Mouse (Mus musculus) embryonic facial prominence, embryonic 10.5 days (tissue): Measurements from ENCODE around the gene Cyp2w1. TPM values are rescaled to one million over a fixed set of nuclear protein-coding genes. Genes with fewer than 3 reads are reported as not detected.

Source experiments
- DNase-seq: peaks from one replicate; pipeline ENCODE4 v3.0.0-alpha.2; 2017; ENCODE audit warnings: low spot score
- H3K27ac ChIP-seq: fragments of 300-500 bp; sonication (generic); replicated peaks from 2 replicates; pipeline ENCODE4 v1.5.1; 2016; ENCODE audit warnings: mild to moderate bottlenecking
- H3K27me3 ChIP-seq: fragments of 300-500 bp; sonication (generic); replicated peaks from 2 replicates; pipeline ENCODE4 v1.6.1; 2016; ENCODE audit warnings: low read depth, mild to moderate bottlenecking; ENCODE audit not compliant: poor library complexity, severe bottlenecking
- H3K36me3 ChIP-seq: fragments of 300-500 bp; sonication (generic); replicated peaks from 2 replicates; pipeline ENCODE4 v1.6.1; 2016; ENCODE audit warnings: mild to moderate bottlenecking, moderate library complexity
- H3K4me1 ChIP-seq: fragments of 300-500 bp; sonication (generic); 2 replicates; pipeline ENCODE4 v1.6.1; 2016
- H3K4me3 ChIP-seq: fragments of 300-500 bp; sonication (generic); 2 replicates; pipeline ENCODE4 v1.5.1; 2016; ENCODE audit warnings: mild to moderate bottlenecking, moderate library complexity
- H3K9me3 ChIP-seq: fragments of 300-500 bp; sonication (generic); 2 replicates; pipeline ENCODE4 v1.6.1; 2016; ENCODE audit warnings: mild to moderate bottlenecking
- WGBS: fragments of 180-500 bp; shearing (Covaris S2); methylation state at CpG from one replicate; pipeline ENCODE4 v1.1.7; 2016; 5-methylcytosine and 5-hydroxymethylcytosine counted together
- polyA plus RNA-seq: library from polyadenylated mRNA; unstranded; fragments of >200 nt; fragmentation: Nextera tagmentation; extraction: Ambion mirVana; gene quantifications from 2 replicates; pipeline ENCODE4 v1.2.1, GENCODE M21; 2016

The Cyp2w1 gene
- not detected in 2 replicates for polyA plus RNA-seq

DNA sequence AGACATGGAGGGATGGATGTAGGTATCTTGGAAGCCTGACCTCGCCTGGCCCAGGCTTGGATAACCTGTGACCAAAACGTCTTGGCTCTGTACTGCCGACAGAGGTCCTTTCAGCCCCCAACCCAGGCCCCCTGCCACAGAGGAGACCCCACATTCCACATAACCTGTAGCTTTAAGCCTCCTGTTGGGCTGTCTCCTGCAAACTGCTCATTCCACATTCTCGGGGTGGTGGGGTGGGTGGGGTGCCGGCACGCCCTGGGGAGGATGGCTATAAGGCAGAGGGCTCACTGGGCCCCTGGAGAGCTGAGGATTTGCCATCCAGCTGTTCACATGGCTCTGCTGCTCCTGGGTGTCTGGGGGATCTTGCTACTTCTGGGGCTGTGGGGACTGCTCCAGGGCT, at the start of gene Cyp2w1:
Gene Cyp2w1, plus strand, starts transcription at position 301 of the 400 bp plus-strand sequence.
- Histone ChIP-seq H3K27ac (0 out of 2 replicates have a peak within 1 kb of the TSS, but pooled peaks have one; percentile 7), H3K4me3 (no peak within 1 kb of the TSS)

DNA sequence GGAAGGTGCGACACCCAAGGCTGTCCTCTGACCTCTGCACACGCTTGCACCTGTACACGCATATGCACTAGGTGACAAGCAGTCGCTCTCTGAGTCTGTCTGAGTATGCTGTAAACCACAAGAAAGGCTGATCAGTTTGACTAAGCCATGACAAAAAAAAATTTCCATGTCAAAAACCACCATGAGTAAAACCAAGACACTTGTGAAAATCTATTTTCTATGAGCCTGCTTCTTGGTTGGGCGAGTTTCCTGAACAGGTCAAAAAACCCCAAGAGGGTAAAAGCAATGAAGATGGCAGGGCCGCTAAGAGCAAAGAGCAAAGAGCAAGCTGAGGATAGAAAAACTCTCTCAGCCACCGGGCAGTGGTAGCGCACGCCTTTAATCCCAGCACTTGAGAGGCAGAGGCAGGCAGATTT, 48.8 kb upstream of the Cyp2w1 start:
- 90% methylated on average over 9 of the region's 9 CpGs for WGBS
- H3K36me3 ChIP-seq, result no peaks in the 10 kb centered on the region
- H3K9me3 ChIP-seq, result no peaks in the 10 kb centered on the region
- H3K4me3 ChIP-seq, result no peak overlapping the region
- 0 out of 2 replicates have a peak, but pooled peaks cover 6% of the 10 kb centered on the region for H3K27me3 ChIP-seq
- peaks cover 13% of the 10 kb centered on the region for H3K4me1 ChIP-seq
- H3K27ac ChIP-seq, result no peak overlapping the region
- DNase-seq, result no peak

More for the DNA sequence above, at the start of gene Cyp2w1:
- Histone ChIP-seq H3K36me3 (no peaks in the 10 kb centered on the region), H3K27me3 (peaks cover 17% of the 10 kb centered on the region), H3K4me1 (peaks cover 32% of the 10 kb centered on the region), H3K9me3 (no peaks in the 10 kb centered on the region)
- WGBS, result 59% methylated on average over 6 of the region's 6 CpGs
- DNase-seq, result no peak

DNA sequence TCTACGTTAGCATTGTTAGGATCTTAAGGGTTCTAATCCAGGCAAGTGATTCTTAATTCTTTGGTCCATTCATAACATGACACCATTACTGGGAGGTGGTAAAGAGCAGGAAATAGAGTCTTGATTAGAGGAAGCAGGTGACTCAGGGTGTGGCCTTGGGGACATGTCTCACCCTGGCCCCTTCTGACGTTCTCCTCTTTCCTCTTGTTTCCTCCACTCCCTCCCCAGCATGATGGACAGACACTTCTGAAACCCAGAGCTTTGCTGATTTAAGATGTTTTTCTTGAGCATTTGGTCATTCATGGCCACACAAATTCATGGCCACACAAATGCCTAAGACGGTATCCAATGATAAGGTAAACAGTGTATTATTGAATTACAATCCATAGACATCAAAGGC, 42.5 kb upstream of the Cyp2w1 start:
- no peaks in the 10 kb centered on the region for H3K36me3 ChIP-seq
- WGBS, result 75% methylated on average over 3 of the region's 3 CpGs

DNA sequence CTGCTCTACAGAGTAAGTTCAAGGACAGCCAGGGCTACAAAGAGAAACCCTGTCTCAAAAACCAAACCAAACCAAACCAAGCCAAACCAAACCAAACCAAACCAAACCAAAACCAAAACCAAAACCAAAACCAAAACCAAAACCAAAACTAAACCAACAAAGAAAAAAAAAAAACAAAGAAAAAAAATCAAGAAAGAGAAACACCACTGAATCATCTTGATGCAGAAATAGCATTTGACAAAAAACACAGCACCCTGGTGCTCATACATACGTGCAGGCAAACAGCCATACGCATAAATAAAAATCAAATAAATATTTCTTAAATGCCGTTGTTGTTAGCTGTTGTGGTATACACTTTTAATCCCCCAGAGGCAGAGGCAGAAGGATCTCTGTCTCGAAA, 41.9 kb upstream of the Cyp2w1 start:
- H3K9me3 ChIP-seq, result 0 out of 2 replicates have a peak, but pooled peaks cover 2% of the 10 kb centered on the region
- H3K27ac ChIP-seq, result no peak overlapping the region
- no peaks in the 10 kb centered on the region for H3K36me3 ChIP-seq
- DNase-seq, result no peak
- H3K4me3 ChIP-seq, result no peak overlapping the region
- WGBS, result 87% methylated on average over 4 of the region's 4 CpGs
- H3K27me3 ChIP-seq, result no peaks in the 10 kb centered on the region
- H3K4me1 ChIP-seq, result no peaks in the 10 kb centered on the region

More for the DNA sequence above, 42.5 kb upstream of the Cyp2w1 start:
- no peaks in the 10 kb centered on the region for H3K4me1 ChIP-seq
- H3K27ac ChIP-seq, result no peak overlapping the region
- H3K4me3 ChIP-seq, result no peak overlapping the region
- 0 out of 2 replicates have a peak, but pooled peaks cover 2% of the 10 kb centered on the region for H3K9me3 ChIP-seq
- no peak for DNase-seq
- H3K27me3 ChIP-seq, result no peaks in the 10 kb centered on the region

DNA sequence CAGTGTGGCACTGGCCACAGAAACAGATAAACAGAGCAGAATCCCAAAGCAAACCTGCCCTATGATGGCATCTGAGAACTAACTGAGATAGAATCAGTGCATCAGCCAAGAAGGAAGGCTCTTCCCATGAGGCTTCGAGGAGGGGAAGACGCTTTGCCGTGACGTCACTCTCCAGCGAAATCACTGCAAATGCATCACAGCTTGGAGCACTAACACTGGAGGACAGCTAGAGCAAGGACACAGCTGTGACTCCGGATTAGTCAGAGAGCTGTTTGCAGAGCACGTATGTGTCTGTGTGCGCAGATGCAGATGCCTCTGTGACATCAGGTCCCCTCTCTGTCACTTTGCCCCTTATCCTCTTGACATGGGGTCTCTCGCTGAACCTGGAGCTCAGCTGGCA, 40.6 kb upstream of the Cyp2w1 start:
- H3K27me3 ChIP-seq, result no peaks in the 10 kb centered on the region
- no peak overlapping the region for H3K27ac ChIP-seq
- no peak for DNase-seq
- no peaks in the 10 kb centered on the region for H3K4me1 ChIP-seq
- 0 out of 2 replicates have a peak, but pooled peaks cover 2% of the 10 kb centered on the region for H3K9me3 ChIP-seq
- H3K4me3 ChIP-seq, result no peak overlapping the region
- H3K36me3 ChIP-seq, result no peaks in the 10 kb centered on the region
- WGBS, result 90% methylated on average over 9 of the region's 9 CpGs

DNA sequence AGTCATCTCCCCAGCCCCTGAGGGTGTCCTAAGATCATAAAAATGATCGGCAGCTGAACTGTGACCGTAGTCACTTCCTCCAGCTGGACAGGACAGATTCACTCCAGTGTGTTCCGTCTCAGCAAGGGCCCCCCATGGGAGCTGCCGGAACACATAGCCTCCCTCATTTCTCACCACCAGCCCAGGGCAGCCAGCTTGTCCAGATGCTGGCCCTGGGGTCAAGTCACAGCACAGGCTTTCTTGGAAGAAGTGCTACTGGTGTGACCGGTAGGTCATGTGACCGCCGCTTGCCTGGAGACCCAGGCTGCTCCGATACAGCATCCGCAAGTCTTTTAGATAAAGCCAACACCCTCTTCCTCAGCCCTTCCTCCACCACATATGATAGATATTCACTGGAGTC, 38.9 kb upstream of the Cyp2w1 start:
- Histone ChIP-seq H3K27ac (no peak overlapping the region), H3K27me3 (peaks cover 5% of the 10 kb centered on the region; the same call in 1 of the 2 replicates), H3K36me3 (no peaks in the 10 kb centered on the region), H3K9me3 (0 out of 2 replicates have a peak, but pooled peaks cover 2% of the 10 kb centered on the region), H3K4me3 (no peak overlapping the region), H3K4me1 (0 out of 2 replicates have a peak, but pooled peaks cover 2% of the 10 kb centered on the region)
- DNase-seq, result no peak
- 85% methylated on average over 9 of the region's 9 CpGs for WGBS

DNA sequence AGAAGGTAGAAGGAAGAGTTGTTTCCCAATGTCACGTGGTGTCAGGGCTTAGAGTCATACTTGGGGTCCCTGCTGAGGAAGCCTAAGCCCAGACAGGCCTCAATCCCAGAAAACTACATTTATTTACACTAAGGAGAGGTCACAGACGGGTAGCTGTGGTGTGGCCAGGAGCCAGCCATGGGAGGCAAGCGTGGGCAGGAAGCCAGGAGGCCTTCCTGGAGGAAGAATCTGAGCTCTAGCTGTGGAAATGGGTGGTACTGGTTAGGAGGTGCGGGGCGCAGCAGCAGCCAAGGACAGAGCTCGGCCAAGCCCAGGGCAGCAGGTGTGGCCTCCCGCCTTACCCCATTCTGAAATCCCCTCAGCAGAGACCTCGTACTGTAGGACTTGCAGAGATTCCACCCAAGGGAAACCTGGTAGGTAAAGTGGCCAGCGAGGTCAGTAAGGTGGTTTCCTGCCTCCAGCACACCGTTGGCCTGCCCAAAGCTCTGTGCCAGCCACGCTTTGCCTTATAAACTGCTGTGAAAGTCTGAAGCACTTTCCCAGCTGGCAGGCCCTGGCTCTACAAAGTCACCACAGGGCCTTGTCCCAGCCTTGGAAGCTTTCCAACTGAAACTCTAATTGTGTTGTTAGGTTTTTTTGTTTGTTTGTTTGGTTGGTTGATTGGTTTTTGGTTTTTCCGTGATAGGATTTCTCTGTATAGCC, 37.3 kb upstream of the Cyp2w1 start:
- 0 out of 2 replicates have a peak, but pooled peaks cover 2% of the 10 kb centered on the region for H3K4me1 ChIP-seq
- H3K4me3 ChIP-seq, result no peak overlapping the region
- WGBS, result 85% methylated on average over 12 of the region's 12 CpGs
- no peak for DNase-seq
- no peaks in the 10 kb centered on the region for H3K36me3 ChIP-seq
- H3K27ac ChIP-seq, result no peak overlapping the region
- peaks cover 5% of the 10 kb centered on the region; the same call in 1 of the 2 replicates for H3K27me3 ChIP-seq
- H3K9me3 ChIP-seq, result 0 out of 2 replicates have a peak, but pooled peaks cover 2% of the 10 kb centered on the region

DNA sequence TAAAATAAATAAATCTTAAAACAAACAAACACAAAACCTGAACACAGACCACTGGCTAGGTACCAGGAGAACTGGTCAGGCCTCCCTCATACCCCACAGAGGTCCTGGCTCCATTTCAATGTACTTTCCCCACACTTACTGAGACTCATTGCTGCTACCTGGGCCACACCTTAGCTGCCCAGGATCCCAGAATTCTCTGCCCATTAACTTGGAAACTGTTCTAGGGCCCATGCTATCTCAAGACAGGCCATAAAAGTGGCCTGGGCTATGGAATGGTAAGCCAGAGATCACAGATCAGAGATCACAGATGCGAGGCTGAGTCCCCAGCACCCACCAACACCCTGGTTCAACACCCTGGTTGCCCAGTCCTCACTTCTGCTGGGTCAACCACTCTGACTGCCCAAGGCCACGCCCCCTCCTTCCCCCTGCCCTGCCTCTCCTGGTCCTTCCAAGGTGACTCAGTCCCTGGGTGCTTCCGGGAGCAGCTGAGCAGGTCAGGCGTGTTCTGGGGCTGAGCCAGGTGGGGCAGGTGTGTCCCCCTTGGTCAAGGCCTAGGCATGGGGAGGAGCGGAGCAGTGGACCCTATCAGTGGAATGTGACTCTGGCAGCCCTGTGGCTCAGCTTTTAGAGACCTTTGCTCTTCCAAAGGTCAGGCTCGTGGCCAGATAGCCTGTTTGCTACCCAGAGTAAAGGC, 35.3 kb upstream of the Cyp2w1 start:
- no peaks in the 10 kb centered on the region for H3K36me3 ChIP-seq
- H3K4me3 ChIP-seq, result no peak overlapping the region
- no peaks in the 10 kb centered on the region for H3K9me3 ChIP-seq
- H3K27ac ChIP-seq, result no peak overlapping the region
- no peak for DNase-seq
- 0 out of 2 replicates have a peak, but pooled peaks cover 2% of the 10 kb centered on the region for H3K4me1 ChIP-seq
- 77% methylated on average over 6 of the region's 6 CpGs for WGBS
- peaks cover 16% of the 10 kb centered on the region for H3K27me3 ChIP-seq

DNA sequence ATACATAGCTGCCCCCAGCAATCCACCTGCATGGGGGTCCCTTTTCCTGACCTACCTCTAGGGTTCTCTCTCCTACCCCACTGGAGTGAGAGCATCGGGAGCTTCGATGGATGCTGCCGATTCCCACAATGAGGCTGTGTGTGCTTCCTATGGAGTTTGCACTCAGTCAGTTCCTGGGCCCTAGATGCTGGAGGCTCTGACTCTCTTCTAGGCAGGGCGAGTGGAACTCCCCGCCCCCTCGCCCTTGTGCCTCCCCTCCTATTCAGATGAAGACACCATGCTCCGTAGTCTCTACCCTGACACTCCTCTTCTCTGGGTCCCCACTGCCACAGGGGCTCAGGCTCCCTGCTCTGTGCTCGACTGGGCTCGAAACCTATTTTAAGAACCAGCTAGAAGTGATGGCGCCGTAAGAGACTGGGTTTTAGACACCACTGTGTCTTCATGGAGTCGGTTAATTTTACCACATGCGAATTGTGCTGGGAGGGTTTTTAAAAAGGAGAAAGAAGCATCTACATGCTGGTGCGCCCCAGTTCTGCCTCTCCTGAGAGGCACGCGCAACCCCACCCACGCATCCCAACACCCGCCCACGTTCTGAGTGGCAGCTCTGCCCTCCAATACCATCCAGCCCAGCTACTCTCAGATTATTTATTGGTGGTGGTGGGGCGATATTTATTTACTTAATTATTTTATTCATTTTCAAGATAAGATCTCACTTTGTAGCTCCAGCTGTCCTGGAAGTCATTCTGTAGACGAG, 34.5 kb upstream of the Cyp2w1 start:
- H3K4me1 ChIP-seq, result peaks cover 7% of the 10 kb centered on the region
- no peak overlapping the region for H3K27ac ChIP-seq
- 63% methylated on average over 21 of the region's 21 CpGs for WGBS
- H3K4me3 ChIP-seq, result no peak overlapping the region
- H3K9me3 ChIP-seq, result no peaks in the 10 kb centered on the region
- no peaks in the 10 kb centered on the region for H3K36me3 ChIP-seq
- peaks cover 24% of the 10 kb centered on the region for H3K27me3 ChIP-seq
- DNase-seq, result no peak

DNA sequence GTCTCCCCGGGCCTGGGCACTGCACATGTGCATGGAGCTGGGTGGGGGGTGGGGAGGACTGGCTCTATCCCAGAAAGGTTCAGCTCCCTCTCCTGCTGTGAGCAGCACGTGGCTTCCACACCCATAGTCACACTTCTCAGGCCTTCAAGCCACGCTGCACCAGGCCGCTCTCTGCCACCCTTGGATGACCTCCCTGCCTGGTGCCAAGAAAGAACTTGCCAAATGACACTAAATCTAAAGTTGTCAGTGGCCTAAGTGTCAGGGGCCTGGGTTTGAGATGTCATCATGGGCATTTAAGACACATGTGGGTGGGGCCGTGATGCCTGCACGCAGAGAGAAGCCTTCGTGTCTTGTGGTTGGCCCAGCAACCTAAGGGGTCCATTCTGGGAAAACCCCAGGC, 32.0 kb upstream of the Cyp2w1 start:
- WGBS, result 79% methylated on average over 7 of the region's 7 CpGs
- Histone ChIP-seq H3K4me3 (no peak overlapping the region), H3K9me3 (no peaks in the 10 kb centered on the region), H3K27me3 (peaks cover 49% of the 10 kb centered on the region), H3K27ac (no peak overlapping the region), H3K4me1 (peaks cover 24% of the 10 kb centered on the region), H3K36me3 (no peaks in the 10 kb centered on the region)
- DNase-seq, result no peak

DNA sequence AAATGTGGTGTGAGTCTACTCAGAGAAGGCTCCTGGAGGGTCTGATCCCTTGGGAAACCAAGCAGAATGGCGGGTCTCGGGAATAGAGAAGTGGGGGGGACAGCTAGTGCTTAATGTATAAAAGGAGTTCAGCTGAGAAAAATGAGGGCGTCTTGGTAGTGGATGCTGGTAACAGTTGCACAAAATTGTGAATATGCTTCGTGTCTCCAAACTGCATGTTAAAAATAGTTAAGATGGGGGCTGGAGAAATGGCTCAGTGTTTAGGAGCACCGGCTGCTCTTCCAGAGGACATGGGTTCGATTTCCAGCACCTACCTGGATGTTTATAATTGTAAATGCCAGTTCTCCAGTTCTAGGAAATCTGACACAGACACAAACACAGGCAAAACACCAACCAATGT, 31.1 kb upstream of the Cyp2w1 start:
- Histone ChIP-seq H3K9me3 (no peaks in the 10 kb centered on the region), H3K4me1 (peaks cover 26% of the 10 kb centered on the region), H3K27me3 (peaks cover 58% of the 10 kb centered on the region), H3K27ac (no peak overlapping the region), H3K4me3 (no peak overlapping the region), H3K36me3 (no peaks in the 10 kb centered on the region)
- no peak for DNase-seq
- 84% methylated on average over 6 of the region's 6 CpGs for WGBS

DNA sequence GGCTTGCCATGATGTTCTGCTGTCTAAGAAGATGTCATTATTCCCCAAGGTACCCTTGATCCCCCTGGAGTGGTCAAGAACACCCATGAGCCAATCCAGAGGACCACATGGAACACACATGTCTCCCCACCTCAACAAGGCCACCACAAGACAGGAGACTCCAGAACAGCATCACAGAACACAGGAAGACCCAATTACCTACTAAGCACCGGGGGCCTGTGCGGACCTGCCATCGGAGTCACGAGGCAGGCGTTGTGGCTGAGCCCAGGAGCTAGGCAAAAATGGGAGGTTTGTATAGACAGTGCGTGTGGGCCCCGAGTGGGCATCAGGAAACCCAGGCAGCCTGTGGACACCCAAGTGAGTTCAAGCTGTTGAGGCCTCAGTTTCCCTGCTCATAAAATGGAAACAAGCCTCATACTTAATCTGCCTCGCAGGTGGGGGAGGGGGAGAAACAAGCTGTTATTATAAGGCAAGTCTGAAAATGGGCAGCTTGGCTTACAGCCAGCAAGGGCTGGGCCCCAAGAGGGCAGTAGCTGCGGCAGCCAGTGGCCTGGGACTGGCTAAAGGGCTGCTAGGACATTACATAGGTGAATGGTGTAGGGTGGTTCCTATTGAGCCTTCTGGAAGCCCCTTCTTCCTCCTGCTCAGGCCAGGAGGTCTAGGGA, 29.0 kb upstream of the Cyp2w1 start:
- Histone ChIP-seq H3K27me3 (peaks cover 67% of the 10 kb centered on the region), H3K4me1 (peaks cover 24% of the 10 kb centered on the region), H3K27ac (no peak overlapping the region), H3K36me3 (no peaks in the 10 kb centered on the region), H3K4me3 (no peak overlapping the region), H3K9me3 (no peaks in the 10 kb centered on the region)
- DNase-seq, result no peak
- whole genome bisulfite sequencing, result 82% methylated on average over 9 of the region's 9 CpGs
